Mouse (Mus musculus): ENCODE data around the gene Syt15. TPM values are rescaled to one million over a fixed set of nuclear protein-coding genes. Genes with fewer than 3 reads are reported as not detected.
"Not testable (repeated sequence)": the region's sequence is repeated elsewhere in the genome, so short reads cannot be mapped to it uniquely, and the experiment has no call there.

Gene Syt15
- total and polyA plus RNA-seq, 3 experiments: 0.06 TPM; not detected in 2

GRCm38 (mm10) chr14:34252470-34253145 lies 33.2 kb downstream of the Syt15 start:
- Histone ChIP-seq H3K27ac (ENCODE audit: control insufficient read depth, low read depth, low read length) (no peak overlapping the region), H3K79me2 (ENCODE audit: control insufficient read depth, insufficient read depth, low read length, poor library complexity) (no peaks in the 10 kb centered on the region)

DNA sequence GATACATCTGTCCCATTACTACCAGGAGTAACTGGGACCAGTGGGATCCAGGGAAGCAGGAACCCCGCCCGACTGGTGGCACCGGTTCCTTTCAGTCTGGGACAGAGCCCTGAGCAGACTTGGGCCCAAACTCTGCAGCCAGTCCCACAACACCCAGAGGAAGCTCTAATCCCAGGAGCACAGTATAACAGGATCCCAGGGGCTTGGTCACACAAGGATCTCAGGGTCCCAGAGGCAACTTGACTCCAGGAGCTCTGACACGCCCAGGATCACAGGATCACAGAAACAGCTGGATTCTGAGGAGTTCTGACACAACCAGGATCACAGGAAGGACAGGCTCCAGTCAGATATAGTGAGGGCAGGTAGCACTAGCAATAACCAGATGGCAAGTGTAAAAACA lies 33.9 kb downstream of the Syt15 start:
- H3K36me3 ChIP-seq (ENCODE audit: control insufficient read depth in 1 of 2, insufficient read depth in 2 of 2, low read length in 2 of 2): no peaks in the 10 kb centered on the region
- no peak overlapping the region for H3K4me3 ChIP-seq (ENCODE audit: control insufficient read depth in 1 of 2, insufficient read depth in 1 of 2, low read depth in 2 of 2, low read length in 2 of 2)
- H3K9ac ChIP-seq (ENCODE audit: control insufficient read depth, low read depth, low read length, poor library complexity, severe bottlenecking): no peak overlapping the region
- no peaks in the 10 kb centered on the region for H3K4me1 ChIP-seq (ENCODE audit: control insufficient read depth in 1 of 2, insufficient read depth in 2 of 2, low read length in 2 of 2)
- DNase-seq (ENCODE audit: low read depth, low spot score): no peak
- no peak for TF ChIP-seq ZC3H11A (IDR thresholded peaks at IDR 0.05; ENCODE audit: low read depth, low read length)
- H3K9me3 ChIP-seq (replicated peaks; ENCODE audit: insufficient read depth, low read length): no peaks in the 10 kb centered on the region
- H3K27ac ChIP-seq (ENCODE audit: control insufficient read depth, low read depth, low read length): no peak overlapping the region
- no peaks in the 10 kb centered on the region for H3K27me3 ChIP-seq (ENCODE audit: control insufficient read depth in 1 of 2, insufficient read depth in 2 of 2, low read length in 2 of 2)
- no peaks in the 10 kb centered on the region for H3K79me2 ChIP-seq (ENCODE audit: control insufficient read depth, insufficient read depth, low read length, poor library complexity)

More at GRCm38 (mm10) chr14:34252470-34253145, 33.2 kb downstream of the Syt15 start:
- no peak overlapping the region for H3K9ac ChIP-seq (ENCODE audit: control insufficient read depth, low read depth, low read length, poor library complexity, severe bottlenecking)
- DNase-seq (ENCODE audit: low read depth, low spot score): no peak
- no peak for TF ChIP-seq ELF1 (IDR thresholded peaks at IDR 0.05; ENCODE audit: low read depth, low read length)
- TF ChIP-seq NELFE (IDR thresholded peaks at IDR 0.05; ENCODE audit: low read depth, low read length): no peak
- TF ChIP-seq EP300 (IDR thresholded peaks at IDR 0.05; ENCODE audit: low read depth in 1 of 2, low read length in 2 of 2): no peak
- no peak for TF ChIP-seq SIN3A (IDR thresholded peaks at IDR 0.05; ENCODE audit: low read length)
- TF ChIP-seq ZC3H11A (IDR thresholded peaks at IDR 0.05; ENCODE audit: low read depth, low read length): no peak
- TF ChIP-seq POLR2AphosphoS2 (IDR thresholded peaks at IDR 0.05; ENCODE audit: low read length): no peak
- no peak for TF ChIP-seq SMC3 (IDR thresholded peaks at IDR 0.05; ENCODE audit: low read depth, low read length)
- no peak for TF ChIP-seq CHD2 (IDR thresholded peaks at IDR 0.05; ENCODE audit: low read length)
- TF ChIP-seq MYB (IDR thresholded peaks at IDR 0.05; ENCODE audit: low read depth, low read length): no peak
- no peak for TF ChIP-seq RAD21 (IDR thresholded peaks at IDR 0.05; ENCODE audit: low read depth, low read length)
- TF ChIP-seq POLR2AphosphoS5 (IDR thresholded peaks at IDR 0.05; ENCODE audit: borderline replicate concordance, low read depth, low read length): no peak
- no peak for TF ChIP-seq BHLHE40 (IDR thresholded peaks at IDR 0.05; ENCODE audit: borderline replicate concordance, low read depth, low read length)
- TF ChIP-seq USF2 (IDR thresholded peaks at IDR 0.05; ENCODE audit: borderline replicate concordance in 1 of 2, insufficient read depth in 1 of 2, low read depth in 1 of 2, low read length in 2 of 2): no peak
- no peak for TF ChIP-seq UBTF (IDR thresholded peaks at IDR 0.05; ENCODE audit: borderline replicate concordance, insufficient read depth, low read depth, low read length)
- TF ChIP-seq RCOR1 (IDR thresholded peaks at IDR 0.05; ENCODE audit: low read depth, low read length): no peak
- TF ChIP-seq KAT2A (conservative IDR thresholded peaks at IDR 0.05; ENCODE audit: low read depth, low read length): no peak
- no peak for TF ChIP-seq GABPA (IDR thresholded peaks at IDR 0.05; ENCODE audit: low read depth, low read length)
- no peak for TF ChIP-seq MAZ (IDR thresholded peaks at IDR 0.05; ENCODE audit: low read depth, low read length)
- no peaks in the 10 kb centered on the region for H3K36me3 ChIP-seq (ENCODE audit: control insufficient read depth in 1 of 2, insufficient read depth in 2 of 2, low read length in 2 of 2)
- H3K27me3 ChIP-seq (ENCODE audit: control insufficient read depth in 1 of 2, insufficient read depth in 2 of 2, low read length in 2 of 2): no peaks in the 10 kb centered on the region
- no peaks in the 10 kb centered on the region for H3K4me1 ChIP-seq (ENCODE audit: control insufficient read depth in 1 of 2, insufficient read depth in 2 of 2, low read length in 2 of 2)
- no peak overlapping the region for H3K4me3 ChIP-seq (ENCODE audit: control insufficient read depth in 1 of 2, insufficient read depth in 1 of 2, low read depth in 2 of 2, low read length in 2 of 2)
- H3K9me3 ChIP-seq (replicated peaks; ENCODE audit: insufficient read depth, low read length): no peaks in the 10 kb centered on the region

DNA sequence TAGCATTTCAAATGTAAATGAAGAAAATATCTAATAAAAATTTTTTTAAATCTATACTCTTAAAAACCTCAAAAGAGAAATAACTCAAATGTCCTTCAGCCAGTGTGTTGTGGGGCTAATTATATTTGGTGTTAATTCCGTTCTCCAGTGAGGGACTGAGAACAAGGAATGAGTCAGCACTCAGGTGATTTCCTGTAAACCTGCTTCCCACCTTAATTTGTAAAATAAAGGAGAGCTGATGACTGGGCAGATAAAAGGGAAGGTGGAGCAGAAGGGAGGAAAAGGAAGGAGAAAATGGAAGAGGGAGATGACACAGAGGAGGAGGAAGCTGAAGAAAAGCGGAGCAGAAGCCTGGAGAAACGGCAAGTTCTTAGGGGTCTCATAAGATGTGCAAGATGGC lies 39.1 kb downstream of the Syt15 start:
- not testable (repeated sequence) for H3K79me2 ChIP-seq (ENCODE audit: control insufficient read depth, insufficient read depth, low read length, poor library complexity); H3K36me3 ChIP-seq (ENCODE audit: control insufficient read depth in 1 of 2, insufficient read depth in 2 of 2, low read length in 2 of 2); H3K27ac ChIP-seq (ENCODE audit: control insufficient read depth, low read depth, low read length); H3K27me3 ChIP-seq (ENCODE audit: control insufficient read depth in 1 of 2, insufficient read depth in 2 of 2, low read length in 2 of 2); H3K4me3 ChIP-seq (ENCODE audit: control insufficient read depth in 1 of 2, insufficient read depth in 1 of 2, low read depth in 2 of 2, low read length in 2 of 2); H3K9ac ChIP-seq (ENCODE audit: control insufficient read depth, low read depth, low read length, poor library complexity, severe bottlenecking); H3K9me3 ChIP-seq (replicated peaks; ENCODE audit: insufficient read depth, low read length); DNase-seq (ENCODE audit: low read depth, low spot score); H3K4me1 ChIP-seq (ENCODE audit: control insufficient read depth in 1 of 2, insufficient read depth in 2 of 2, low read length in 2 of 2)

Data from MEL (cell line).